ENCODE assay signal across 13 mouse cellular contexts in genomic region chr11:61352138-61352651, GRCm38 (mm10). TPM values are rescaled to one million over a fixed set of nuclear protein-coding genes. Genes with fewer than 3 reads are reported as not detected.
A peak's percentile ranks its signal among the peaks of the same experiment; 100 is the strongest.
DNase-seq lines count a peak whose midpoint lies in the region; TF ChIP-seq lines count a peak whose summit lies in the region.
"Had no signal": no experiment of that assay in that cellular context is flagged by ENCODE, and none has a peak within 500 bp of the region (broad histone marks: within the 10 kb centered on the region; RNA-seq: fewer than 3 reads in every experiment).

No protein-coding gene starts in this region.

- no peaks in the 10 kb centered on the region for H3K27me3 ChIP-seq in kidney, adult 2 months (replicated peaks; ENCODE audit: control insufficient read depth, insufficient read depth, low read length)
- H3K27me3 ChIP-seq: neural tube, embryonic 12.5 days had no signal

- 0 out of 2 replicates have a peak overlapping the region, but pooled peaks have one; percentile 6 for H3K27ac ChIP-seq in kidney, adult 2 months (ENCODE audit: insufficient read depth, low read depth, low read length)
- H3K27ac ChIP-seq: forebrain, embryonic 12.5 days; macrophage; neural tube, embryonic 12.5 days had no signal

- TF ChIP-seq CTCF in kidney, adult 2 months (conservative IDR thresholded peaks at IDR 0.05; ENCODE audit: insufficient read depth, insufficient read length, low read depth, low read length), result no peak; the same call in 1 of the 2 replicates

- no peak overlapping the region for H3K4me3 ChIP-seq in kidney, adult 2 months (ENCODE audit: insufficient read depth, low read depth, low read length)
- H3K4me3 ChIP-seq: forebrain, embryonic 12.5 days; neural tube, embryonic 12.5 days had no signal

- no peaks in the 10 kb centered on the region for H3K36me3 ChIP-seq in kidney, adult 2 months (ENCODE audit: control insufficient read depth, insufficient read depth, low read length)
- H3K36me3 ChIP-seq: forebrain, embryonic 12.5 days; neural tube, embryonic 12.5 days had no signal

- H3K4me1 ChIP-seq in kidney, adult 2 months (ENCODE audit: control insufficient read depth, insufficient read depth, low read length), result peaks cover 37% of the 10 kb centered on the region; the same call in 1 of the 2 replicates
- H3K4me1 ChIP-seq: neural tube, embryonic 12.5 days had no signal

- 46% methylated on average over 9 of the region's 9 CpGs for WGBS in kidney, adult 2 months

- peak; percentile 13 to 33 for DNase-seq in adrenal gland, adult (ENCODE audit: inconsistent age in 2 of 2, low spot score in 1 of 2)
- DNase-seq in adrenal gland, postnatal 4 days (ENCODE audit: low spot score in 2 of 2), result no peak
- no peak for DNase-seq in kidney, adult 2 months
- DNase-seq in kidney, adult 18-20 months, result no peak
- peak; percentile 29 for DNase-seq in urinary bladder, postnatal 14 days (ENCODE audit: low spot score)
- DNase-seq in urinary bladder, postnatal 10 days (ENCODE audit: low spot score), result no peak
- no peak for DNase-seq in right cerebral cortex, postnatal 36 days (ENCODE audit: low spot score in 2 of 2)
- no peak for DNase-seq in gastrocnemius, postnatal 4 days (ENCODE audit: low spot score in 2 of 2)
- DNase-seq: B cell, adult 2 months; kidney, adult 11 months had no signal

- no peak for TF ChIP-seq POLR2A in kidney, adult 2 months (IDR thresholded peaks at IDR 0.05; ENCODE audit: low read depth, low read length)

RNA-seq across cellular contexts. Expression of gene Slc47a2, which starts 9.5 kb away (rescaled TPM):
- under 1 TPM in 1 of 2 experiments, not detected in 1; 0.11 TPM for total RNA-seq in adrenal gland, postnatal 4 days (2021)
- polyA plus RNA-seq in kidney, adult 2 months (2012; rRNA removed), result 0.11 and 1.5 TPM in 2 replicates
- total RNA-seq in gastrocnemius, postnatal 4 days (2021), result not detected
- polyA plus RNA-seq: forebrain, embryonic 12.5 days; macrophage; neural tube, embryonic 12.5 days had no signal

RNA-seq across cellular contexts. Expression of gene Slc47a1, which starts 25.9 kb away (rescaled TPM):
- 10 to 100 TPM in 1 of 2 experiments, 1 to 10 TPM in 1; 5.3 to 11.5 TPM for total RNA-seq in adrenal gland, postnatal 4 days (2021)
- polyA plus RNA-seq in kidney, adult 2 months (2012; rRNA removed), result 395 and 444 TPM in 2 replicates
- total RNA-seq in gastrocnemius, postnatal 4 days (2021), result 1 to 10 TPM; 2.5 to 3.4 TPM
- polyA plus RNA-seq: forebrain, embryonic 12.5 days; macrophage had no signal

Comparison
In these comparisons a context has a peak if more than half of its experiments do, and no peak if none do; other contexts are left out.
1. DNase-seq: peak in adrenal gland, adult (2 of 2) and urinary bladder, postnatal 14 days (single experiment); none in adrenal gland, postnatal 4 days (0 of 2), kidney, adult 2 months (single experiment), kidney, adult 18-20 months (single experiment), urinary bladder, postnatal 10 days (single experiment), right cerebral cortex, postnatal 36 days (0 of 2) and gastrocnemius, postnatal 4 days (0 of 2).